Mouse (Mus musculus) kidney, adult 2 months (tissue): ENCODE measurements around the gene Gm9508.

Experiments
- CTCF ChIP-seq: fragments of 200-500 bp; conservative IDR thresholded peaks from 2 replicates; pipeline ENCODE4 v1.5.1; 2011; ENCODE audit warnings: low read depth, mild to moderate bottlenecking, control low read depth, low read length, moderate library complexity, mixed read lengths; ENCODE audit not compliant: insufficient read depth, insufficient read length
- POLR2A ChIP-seq: fragments of 200-500 bp; IDR thresholded peaks from one replicate; pipeline ENCODE4 v1.6.1; 2011; ENCODE audit warnings: low read depth, low read length, control low read depth

DNA sequence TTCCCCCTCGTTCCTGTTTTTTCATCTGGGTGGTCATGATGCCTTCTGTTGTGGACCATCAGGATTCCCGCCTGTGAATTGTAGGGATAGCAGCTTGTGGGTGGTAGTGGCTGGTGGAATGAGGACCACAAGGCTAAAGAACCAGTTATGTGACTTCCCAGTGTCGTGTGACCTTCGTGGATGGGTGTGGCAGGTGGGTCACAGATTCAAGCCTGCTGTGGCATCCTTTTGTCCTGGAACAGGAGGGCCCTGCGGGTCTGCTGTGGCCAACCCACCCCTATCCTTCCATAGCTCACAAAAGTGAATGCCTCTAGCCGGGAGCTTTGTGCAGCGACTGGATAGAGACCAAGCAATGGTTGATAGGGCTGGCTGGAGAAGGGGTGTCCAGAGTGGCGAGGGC is 49.1 kb downstream of the Gm9508 start:
- TF ChIP-seq POLR2A (no peak), CTCF (no peak)
